Mouse (Mus musculus): ENCODE results near the gene Ifi203. TPM values are rescaled to one million over a fixed set of nuclear protein-coding genes. Genes with fewer than 3 reads are reported as not detected.
"Not testable (repeated sequence)": the region's sequence is repeated elsewhere in the genome, so short reads cannot be mapped to it uniquely, and the experiment has no call there.

Gene Ifi203
- polyA plus RNA-seq (2015; fragmentation: Nextera tagmentation; extraction: Ambion mirVana) = 0.21 and 0.85 TPM in 2 replicates

DNA sequence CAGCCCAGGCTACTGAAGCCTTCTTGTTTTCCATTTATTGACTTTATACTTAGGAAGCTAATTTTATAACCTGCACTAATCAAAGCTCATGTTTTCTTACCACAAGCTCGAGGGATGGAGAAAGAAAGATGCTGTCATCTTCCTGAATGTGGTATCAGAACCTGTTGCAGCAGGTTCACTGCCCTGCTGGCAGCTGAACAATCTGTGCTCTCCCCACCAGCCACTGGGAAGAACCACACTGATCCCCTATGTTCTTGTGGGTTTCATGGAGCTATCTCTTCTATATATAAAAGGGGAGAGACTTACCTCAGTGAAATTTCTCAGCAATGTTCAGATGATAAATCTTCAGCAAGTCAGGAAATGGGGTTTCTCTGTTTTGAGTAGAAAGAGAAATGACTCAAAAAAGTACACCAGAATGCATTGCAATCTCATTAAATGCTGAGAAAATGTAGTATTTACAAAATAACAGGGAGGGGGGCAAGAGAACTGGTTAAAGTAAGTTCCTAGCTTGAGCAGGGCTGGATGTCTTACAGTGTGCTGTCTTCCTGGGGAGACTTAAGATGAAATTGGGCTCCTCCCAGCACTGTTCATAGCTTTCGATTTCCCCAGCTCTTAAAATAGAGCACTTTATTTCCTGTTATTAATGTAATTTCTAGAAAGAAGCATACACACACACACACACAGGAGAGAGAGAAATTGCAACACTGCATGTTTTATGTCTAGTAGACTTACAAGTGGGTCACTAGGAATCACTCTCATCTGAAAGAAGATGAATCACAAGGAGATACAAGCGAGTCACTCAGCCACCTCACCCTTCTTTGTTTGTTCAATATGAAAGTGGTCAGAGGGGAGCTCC lies at the start of gene Ifi203, which contains the start of gene Mndal:
Gene Ifi203, minus strand, starts transcription at position 749 of the 856 bp plus-strand sequence.
Gene Mndal, minus strand, starts transcription at position 568 of the 856 bp plus-strand sequence.
- not testable (repeated sequence) for ATAC-seq (ENCODE audit: low read depth)
- 77% methylated on average over 3 of the region's 3 CpGs for WGBS

DNA sequence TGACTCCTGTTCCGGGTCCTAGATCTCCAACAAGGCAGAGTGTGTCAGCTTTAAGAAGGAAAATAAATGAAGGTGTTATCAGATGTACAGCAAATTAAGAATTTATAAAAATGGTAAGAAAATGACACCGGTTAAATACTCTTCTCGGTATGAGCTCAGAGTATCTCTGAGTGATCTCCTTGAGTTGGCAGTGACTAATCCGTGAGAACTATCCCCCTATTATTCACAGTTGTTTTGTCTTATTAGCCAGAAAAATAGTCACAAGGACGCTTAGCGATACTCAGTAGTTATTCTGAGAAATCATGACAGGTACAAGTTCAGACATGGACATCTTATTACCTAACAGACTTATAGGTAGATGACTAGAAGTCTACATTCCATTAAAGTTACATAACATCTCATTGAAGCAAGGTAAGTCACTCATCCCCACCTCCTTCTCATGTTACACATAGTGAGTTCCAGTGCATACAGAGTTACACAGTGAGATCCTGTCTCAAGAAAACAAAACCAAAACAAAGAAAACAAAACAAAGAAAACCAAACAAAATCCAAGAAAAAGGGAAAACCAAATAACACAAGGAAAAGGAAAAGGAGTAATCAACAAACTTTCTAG lies 40.3 kb upstream of the Ifi203 start, which contains the start of gene Ifi202b:
Gene Ifi202b, minus strand, starts transcription at position 51 of the 612 bp plus-strand sequence.
- not testable (repeated sequence) for H3K9ac ChIP-seq; H3K9me3 ChIP-seq; H3K4me2 ChIP-seq; H3K4me1 ChIP-seq (replicated peaks); H3K27ac ChIP-seq (replicated peaks); H3K27me3 ChIP-seq; H3K4me3 ChIP-seq; H3K36me3 ChIP-seq; ATAC-seq (ENCODE audit: low read depth)
- 93% methylated on average over 6 of the region's 6 CpGs for WGBS

More for the DNA sequence above, at the start of gene Ifi203, which contains the start of gene Mndal:
- not testable (repeated sequence) for H3K4me3 ChIP-seq; H3K4me1 ChIP-seq (replicated peaks); H3K4me2 ChIP-seq; H3K36me3 ChIP-seq; H3K27ac ChIP-seq (replicated peaks); H3K9me3 ChIP-seq; H3K9ac ChIP-seq; H3K27me3 ChIP-seq

DNA sequence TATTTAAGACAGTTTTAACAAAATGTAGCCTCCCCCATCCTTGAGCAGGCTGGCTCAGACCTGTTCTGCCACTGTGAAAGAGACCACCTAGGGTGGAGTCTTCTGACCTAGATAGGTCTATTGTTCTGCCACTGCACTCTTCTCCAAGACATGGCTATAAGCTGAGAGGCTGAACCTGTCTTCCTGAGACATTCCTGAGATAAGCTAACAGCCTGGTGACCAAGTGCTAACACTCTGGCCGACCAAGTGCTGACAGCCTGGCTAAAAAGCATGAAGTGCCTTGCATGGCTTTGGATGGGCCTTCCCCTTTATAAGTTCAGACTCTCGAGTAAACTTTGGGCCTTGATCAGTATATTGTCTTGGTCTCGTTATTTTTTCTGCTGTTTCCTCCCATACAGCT lies 38.6 kb upstream of the Ifi203 start:
- not testable (repeated sequence) for ATAC-seq (ENCODE audit: low read depth); H3K4me3 ChIP-seq; H3K27me3 ChIP-seq; H3K36me3 ChIP-seq; H3K9me3 ChIP-seq; H3K9ac ChIP-seq; H3K4me1 ChIP-seq (replicated peaks); H3K4me2 ChIP-seq; H3K27ac ChIP-seq (replicated peaks)
- WGBS = 69% methylated on average over 3 of the region's 3 CpGs

DNA sequence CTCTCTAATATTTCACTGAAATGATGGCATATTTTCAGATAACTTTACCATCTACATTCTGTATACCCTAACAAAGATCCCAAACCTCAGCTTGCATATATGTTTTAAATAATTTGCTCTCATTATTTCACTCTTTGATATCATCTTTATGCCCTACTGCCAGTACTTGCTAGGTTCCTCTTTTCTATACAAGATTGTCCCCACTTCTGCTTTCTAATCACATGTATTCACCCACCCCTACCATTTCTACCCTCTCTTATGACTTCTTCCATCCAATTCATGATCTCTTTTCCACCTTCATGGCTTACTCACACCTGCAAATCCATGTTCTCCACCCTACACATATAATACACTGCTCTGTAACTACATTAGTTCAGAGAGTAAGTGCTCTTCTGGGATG lies 35.1 kb upstream of the Ifi203 start:
- Histone ChIP-seq H3K27ac (replicated peaks) (no peak overlapping the region), H3K9me3 (no peaks in the 10 kb centered on the region), H3K4me2 (no peak overlapping the region), H3K36me3 (no peaks in the 10 kb centered on the region), H3K9ac (no peak overlapping the region), H3K27me3 (no peaks in the 10 kb centered on the region), H3K4me1 (replicated peaks) (no peaks in the 10 kb centered on the region), H3K4me3 (no peak overlapping the region)
- ATAC-seq (ENCODE audit: low read depth) = no peak

DNA sequence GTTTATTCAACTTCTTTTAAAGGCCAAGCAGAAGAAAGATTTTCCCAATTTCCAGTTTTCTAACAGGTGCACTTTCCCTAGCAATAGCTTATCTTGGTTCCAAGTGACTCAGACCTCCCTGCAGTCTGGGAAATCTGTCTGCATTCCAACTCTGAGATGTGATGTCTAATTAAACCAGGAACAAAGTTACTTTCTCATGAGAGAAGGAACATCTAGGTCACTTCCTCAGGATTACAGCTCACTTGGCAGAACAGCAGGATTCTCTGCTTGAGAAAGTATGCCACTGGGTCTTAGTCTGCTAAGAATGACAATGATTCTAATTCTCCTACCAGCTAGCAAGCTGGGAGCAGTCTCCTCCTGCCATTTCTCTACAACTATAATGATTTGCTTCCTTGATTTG lies 30.6 kb upstream of the Ifi203 start:
- H3K9ac ChIP-seq = no peak overlapping the region
- H3K4me2 ChIP-seq = no peak overlapping the region
- H3K36me3 ChIP-seq = no peaks in the 10 kb centered on the region
- no peaks in the 10 kb centered on the region for H3K9me3 ChIP-seq
- H3K4me1 ChIP-seq (replicated peaks) = no peaks in the 10 kb centered on the region
- H3K27ac ChIP-seq (replicated peaks) = no peak overlapping the region
- ATAC-seq (ENCODE audit: low read depth) = no peak
- H3K4me3 ChIP-seq = no peak overlapping the region
- no peaks in the 10 kb centered on the region for H3K27me3 ChIP-seq

DNA sequence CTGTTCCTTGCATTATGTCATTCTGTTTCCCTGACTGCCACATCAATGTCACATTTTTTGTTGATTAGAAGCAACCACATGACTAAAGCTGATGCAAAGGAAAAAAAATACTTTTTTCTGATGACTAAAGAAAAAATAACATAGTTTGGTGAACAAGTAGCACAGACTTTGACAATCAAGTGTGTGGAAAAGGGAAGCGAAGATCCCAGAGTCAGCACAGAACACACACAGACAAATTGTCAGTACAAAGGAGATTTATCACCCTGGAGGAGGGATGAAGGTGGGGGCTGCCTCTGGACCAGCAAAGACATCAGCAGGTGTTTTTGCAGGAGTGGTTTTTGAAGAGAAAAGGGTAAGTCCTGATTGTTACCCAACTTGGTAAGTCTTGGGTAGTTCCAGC lies 19.0 kb upstream of the Ifi203 start:
- ATAC-seq (ENCODE audit: low read depth); H3K4me3 ChIP-seq: not testable (repeated sequence)
- 63% methylated on average over 1 of the region's 1 CpGs for WGBS

DNA sequence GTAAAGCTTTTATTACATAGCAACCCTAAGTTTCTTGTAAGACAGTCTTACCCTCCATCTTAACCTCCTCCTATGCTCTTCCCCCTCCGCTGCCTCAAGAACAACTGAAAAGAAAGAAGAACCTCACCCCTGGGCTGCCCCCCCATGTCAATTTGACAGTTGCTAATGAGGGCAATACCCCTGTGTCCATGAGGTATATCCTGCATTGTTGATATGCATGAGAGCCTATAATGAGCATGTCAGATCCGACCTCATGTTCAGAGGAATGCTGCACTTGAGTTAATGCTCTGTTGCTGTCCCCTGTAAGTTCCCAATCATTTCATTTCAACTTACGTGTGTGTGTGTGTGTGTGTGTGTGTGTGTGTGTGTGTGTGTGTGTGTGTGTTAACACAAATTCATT lies 17.5 kb upstream of the Ifi203 start:
- H3K4me2 ChIP-seq; ATAC-seq (ENCODE audit: low read depth); H3K9me3 ChIP-seq; H3K27ac ChIP-seq (replicated peaks); H3K4me1 ChIP-seq (replicated peaks); H3K36me3 ChIP-seq; H3K9ac ChIP-seq; H3K4me3 ChIP-seq; H3K27me3 ChIP-seq: not testable (repeated sequence)
- 35% methylated on average over 3 of the region's 3 CpGs for WGBS

More for the DNA sequence above, 19.0 kb upstream of the Ifi203 start:
- not testable (repeated sequence) for H3K4me1 ChIP-seq (replicated peaks); H3K36me3 ChIP-seq; H3K27ac ChIP-seq (replicated peaks); H3K4me2 ChIP-seq; H3K27me3 ChIP-seq; H3K9me3 ChIP-seq; H3K9ac ChIP-seq

DNA sequence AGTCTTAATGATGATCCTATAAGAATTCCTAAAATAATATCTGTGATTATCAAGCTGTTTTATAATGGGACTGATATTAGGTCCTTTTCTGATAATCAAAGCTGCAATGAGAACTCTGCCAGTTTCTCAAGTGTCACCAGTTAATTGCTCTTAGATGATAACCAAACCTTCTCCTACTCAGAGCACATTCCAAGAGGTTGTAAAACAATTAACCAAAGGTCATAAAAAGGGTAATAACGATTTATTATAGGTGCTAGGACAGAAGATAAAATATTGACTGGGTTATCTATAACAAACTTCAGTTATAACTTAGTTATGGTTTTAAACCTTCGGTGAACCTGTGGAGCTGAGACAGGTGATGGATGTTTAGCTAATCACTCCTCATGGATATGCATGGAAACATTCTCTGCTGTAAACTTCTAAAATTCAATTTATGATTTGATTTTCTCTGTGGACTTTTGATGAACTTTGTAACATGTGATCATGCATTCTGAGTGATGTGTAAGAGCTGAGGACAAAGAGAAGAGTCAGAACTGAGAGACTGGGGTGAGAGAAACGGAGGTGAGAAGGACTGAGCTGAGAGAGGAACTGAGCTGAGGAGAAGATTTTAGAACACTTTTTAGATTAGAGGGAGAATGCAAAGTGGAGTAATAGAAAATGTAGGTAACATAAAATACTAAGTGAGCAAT lies 13.5 kb upstream of the Ifi203 start:
- not testable (repeated sequence) for H3K4me1 ChIP-seq (replicated peaks); H3K9me3 ChIP-seq; H3K27ac ChIP-seq (replicated peaks); H3K36me3 ChIP-seq; H3K4me3 ChIP-seq; H3K4me2 ChIP-seq; H3K27me3 ChIP-seq; H3K9ac ChIP-seq; ATAC-seq (ENCODE audit: low read depth)
- WGBS = 38% methylated on average over 3 of the region's 3 CpGs

DNA sequence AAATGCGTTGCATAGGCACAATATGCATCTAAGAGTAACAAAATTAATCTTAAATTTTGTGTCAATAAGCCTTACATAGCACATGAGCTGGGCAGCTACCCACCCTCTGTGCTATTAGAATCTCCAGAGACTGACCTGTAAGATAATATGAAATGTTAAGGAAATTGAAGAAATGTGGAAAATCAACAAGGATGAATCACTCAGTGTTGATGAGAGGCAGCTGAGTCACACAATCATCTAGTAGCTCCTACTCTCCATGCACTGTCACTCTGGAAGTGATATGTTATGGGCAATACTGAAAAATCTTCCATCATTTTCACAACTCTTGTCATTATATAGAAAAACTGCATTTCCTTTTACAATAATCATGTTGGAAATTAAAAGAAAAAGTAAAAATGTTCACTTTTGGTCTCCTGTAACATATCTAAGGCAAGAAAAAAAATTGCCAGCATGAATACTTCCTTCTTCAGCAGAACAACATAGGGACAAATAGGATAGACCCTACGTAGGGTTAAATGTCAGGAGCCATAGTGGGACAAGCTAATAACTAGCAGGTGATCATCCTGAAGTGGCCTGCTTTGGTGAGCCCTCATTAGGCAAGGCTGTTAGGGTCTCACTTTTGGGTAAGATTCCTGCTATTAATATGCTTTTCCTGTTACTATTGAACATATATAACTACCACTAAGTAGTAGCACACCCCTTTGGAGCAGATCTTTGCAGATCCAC lies 12.8 kb upstream of the Ifi203 start:
- Histone ChIP-seq H3K9ac (no peak overlapping the region), H3K36me3 (no peaks in the 10 kb centered on the region), H3K4me2 (no peak overlapping the region), H3K27ac (replicated peaks) (no peak overlapping the region), H3K9me3 (no peaks in the 10 kb centered on the region), H3K4me3 (no peak overlapping the region), H3K4me1 (replicated peaks) (no peaks in the 10 kb centered on the region), H3K27me3 (no peaks in the 10 kb centered on the region)
- ATAC-seq (ENCODE audit: low read depth) = no peak
- 85% methylated on average over 2 of the region's 2 CpGs for WGBS

DNA sequence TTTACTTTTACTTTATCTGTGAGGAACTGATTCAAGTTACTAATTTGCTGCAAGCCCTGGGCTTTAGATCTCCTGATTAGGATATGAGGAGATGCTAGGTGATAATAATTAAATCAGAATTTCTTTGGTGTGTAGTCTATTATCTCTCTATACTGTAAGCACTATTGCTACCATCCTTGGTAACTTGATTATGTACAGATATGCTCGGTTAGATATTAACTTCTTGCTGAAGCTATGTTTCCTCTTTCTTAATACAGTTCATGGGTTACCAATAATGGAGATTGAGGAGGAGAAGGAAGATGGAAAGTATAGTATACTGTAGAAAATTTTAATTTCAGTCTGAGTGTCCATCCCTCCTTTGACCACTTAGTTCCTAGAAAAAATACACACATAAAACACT lies 11.1 kb upstream of the Ifi203 start:
- H3K9me3 ChIP-seq = no peaks in the 10 kb centered on the region
- no peak for ATAC-seq (ENCODE audit: low read depth)
- H3K4me2 ChIP-seq = no peak overlapping the region
- H3K36me3 ChIP-seq = no peaks in the 10 kb centered on the region
- no peak overlapping the region for H3K4me3 ChIP-seq
- no peaks in the 10 kb centered on the region for H3K4me1 ChIP-seq (replicated peaks)
- no peak overlapping the region for H3K9ac ChIP-seq
- no peak overlapping the region for H3K27ac ChIP-seq (replicated peaks)
- WGBS = 92% methylated on average over 1 of the region's 1 CpGs
- H3K27me3 ChIP-seq = no peaks in the 10 kb centered on the region

DNA sequence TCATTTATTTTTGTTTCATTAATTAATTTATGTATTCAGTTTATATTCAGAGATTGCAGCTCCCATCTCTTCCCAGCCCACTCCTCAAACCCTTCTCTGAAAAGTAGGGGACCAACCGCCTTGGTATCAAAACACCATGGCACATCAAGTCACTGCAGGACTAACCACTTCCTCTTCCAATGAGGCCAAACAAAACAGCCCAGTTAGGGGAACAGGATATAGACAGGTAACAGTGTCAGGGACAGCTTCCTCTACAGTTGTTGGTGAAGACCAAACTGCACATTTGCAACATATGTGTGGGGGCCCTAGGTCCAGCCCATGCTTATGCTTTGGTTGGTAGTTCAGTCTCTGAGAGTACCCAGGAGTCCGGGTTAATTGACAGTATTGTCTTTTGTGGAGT lies 6.6 kb upstream of the Ifi203 start:
- H3K4me1 ChIP-seq (replicated peaks); H3K27ac ChIP-seq (replicated peaks); H3K4me2 ChIP-seq; H3K9me3 ChIP-seq; H3K36me3 ChIP-seq; ATAC-seq (ENCODE audit: low read depth); H3K9ac ChIP-seq; H3K4me3 ChIP-seq; H3K27me3 ChIP-seq: not testable (repeated sequence)
- 84% methylated on average over 2 of the region's 2 CpGs for WGBS

DNA sequence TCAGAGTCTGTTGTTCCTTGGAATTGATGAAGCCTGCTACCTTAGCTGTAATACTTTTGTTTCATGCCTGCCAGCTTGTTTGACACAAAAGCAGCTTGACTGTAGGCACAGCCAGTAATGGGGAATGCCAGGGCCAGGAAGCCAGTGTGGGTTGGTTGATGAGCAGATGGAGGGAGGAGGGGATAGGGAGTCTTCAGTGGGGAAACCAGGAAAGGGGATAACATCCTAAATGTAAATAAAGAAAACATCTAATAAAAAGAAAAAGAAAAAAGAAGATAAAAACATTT lies 251 bp upstream of the Ifi203 start:
- H3K27ac ChIP-seq (replicated peaks); ATAC-seq (ENCODE audit: low read depth); H3K27me3 ChIP-seq; H3K4me3 ChIP-seq; H3K4me1 ChIP-seq (replicated peaks); H3K9ac ChIP-seq; H3K4me2 ChIP-seq; H3K36me3 ChIP-seq; H3K9me3 ChIP-seq: not testable (repeated sequence)
